Mouse (Mus musculus) lung, postnatal 0 days (tissue): Measurements from ENCODE around the gene Get4. TPM values are rescaled to one million over a fixed set of nuclear protein-coding genes. Genes with fewer than 3 reads are reported as not detected.

ENCODE experiments used
- ATAC-seq: fragments of 200-750 bp; cut with Nextera tagmentation; 2 replicates; pipeline ENCODE4 v1.8.0; 2017; ENCODE audit warnings: moderate library complexity
- DNase-seq: peaks from one replicate; pipeline ENCODE4 v3.0.0-alpha.2; 2016; ENCODE audit warnings: low spot score
- H3K27ac ChIP-seq: fragments of 300-500 bp; sonication (generic); 2 replicates; pipeline ENCODE4 v1.5.1; 2014; ENCODE audit warnings: antibody characterized with exemption, mild to moderate bottlenecking, low read length, mixed read lengths
- H3K27me3 ChIP-seq: fragments of 300-500 bp; sonication (generic); replicated peaks from 2 replicates; pipeline ENCODE4 v1.6.1; 2014; ENCODE audit warnings: low read length, mixed read lengths; ENCODE audit not compliant: insufficient read depth
- H3K36me3 ChIP-seq: fragments of 300-500 bp; sonication (generic); 2 replicates; pipeline ENCODE4 v1.6.1; 2014; ENCODE audit warnings: low read length, mixed read lengths; ENCODE audit not compliant: insufficient read depth
- H3K4me1 ChIP-seq: fragments of 300-500 bp; sonication (generic); 2 replicates; pipeline ENCODE4 v1.6.1; 2014; ENCODE audit warnings: antibody characterized with exemption, low read depth, low read length, mixed read lengths; ENCODE audit not compliant: insufficient read depth
- H3K4me2 ChIP-seq: fragments of 300-500 bp; sonication (generic); replicated peaks from 2 replicates; pipeline ENCODE4 v1.6.1; 2014; ENCODE audit warnings: low read depth, mild to moderate bottlenecking, low read length, moderate library complexity, mixed read lengths
- H3K4me3 ChIP-seq: fragments of 300-500 bp; sonication (generic); 2 replicates; pipeline ENCODE4 v1.5.1; 2014; ENCODE audit warnings: low read depth, low read length
- H3K9ac ChIP-seq: fragments of 300-500 bp; sonication (generic); replicated peaks from 2 replicates; pipeline ENCODE4 v1.6.1; 2014; ENCODE audit warnings: low read depth, mild to moderate bottlenecking
- H3K9me3 ChIP-seq: fragments of 300-500 bp; sonication (generic); 2 replicates; pipeline ENCODE4 v1.6.1; 2016; ENCODE audit warnings: low read length, mixed read lengths
- CTCF ChIP-seq: IDR thresholded peaks from 2 replicates; pipeline ENCODE4 v1.5.1; 2016; ENCODE audit warnings: antibody characterized with exemption, mild to moderate bottlenecking
- EP300 ChIP-seq: IDR thresholded peaks from 2 replicates; pipeline ENCODE4 v1.6.1; 2016; ENCODE audit warnings: antibody characterized with exemption, mild to moderate bottlenecking, control low read depth
- WGBS: fragments of 180-500 bp; shearing (Covaris S2); extraction: QIAGEN DNeasy Blood & Tissue Kit; methylation state at CpG from one replicate; pipeline ENCODE4 v1.1.7; 2014; 5-methylcytosine and 5-hydroxymethylcytosine counted together
- polyA plus RNA-seq: library from polyadenylated mRNA; unstranded; fragments of >200 nt; fragmentation: Nextera tagmentation; extraction: Ambion mirVana; gene quantifications from 2 replicates; pipeline ENCODE4 v1.2.1, GENCODE M21; 2015

Get4 gene
- 151 and 170 TPM in 2 replicates for polyA plus RNA-seq

GRCm38 (mm10) chr5:139252081-139252909 lies at the start of gene Get4:
Gene Get4 (plus strand): TSS chr5:139252324.
- Histone ChIP-seq H3K4me3 (peak within 1 kb of the TSS; percentile 79), H3K27me3 (no peaks in the 10 kb centered on the region), H3K9ac (peak within 1 kb of the TSS; percentile 70), H3K27ac (peak within 1 kb of the TSS; percentile 95), H3K4me2 (peak within 1 kb of the TSS; percentile 79), H3K4me1 (peaks cover 31% of the 10 kb centered on the region), H3K9me3 (no peaks in the 10 kb centered on the region), H3K36me3 (peaks cover 12% of the 10 kb centered on the region; the same call in 1 of the 2 replicates)
- peak; percentile 100 for DNase-seq
- TF ChIP-seq EP300, result peak; percentile 81
- TF ChIP-seq CTCF, result no peak
- ATAC-seq, result peak; percentile 93
- under 1% methylated on average over 54 of the region's 90 CpGs for WGBS

GRCm38 (mm10) chr5:139203312-139203711 lies 48.8 kb upstream of the Get4 start:
- no peak for ATAC-seq
- H3K27me3 ChIP-seq, result no peaks in the 10 kb centered on the region
- 90% methylated on average over 5 of the region's 5 CpGs for WGBS

GRCm38 (mm10) chr5:139206081-139206480 lies 46.0 kb upstream of the Get4 start:
- DNase-seq (no peak), ATAC-seq (0 out of 2 replicates have a peak, but pooled peaks have one; percentile 14)
- Histone ChIP-seq H3K9ac (no peak overlapping the region), H3K4me1 (peaks cover 9% of the 10 kb centered on the region; the same call in 1 of the 2 replicates), H3K9me3 (no peaks in the 10 kb centered on the region), H3K36me3 (no peaks in the 10 kb centered on the region), H3K27me3 (no peaks in the 10 kb centered on the region), H3K4me3 (no peak overlapping the region), H3K27ac (no peak overlapping the region), H3K4me2 (no peak overlapping the region)
- TF ChIP-seq CTCF, result no peak
- TF ChIP-seq EP300, result no peak
- 61% methylated on average over 4 of the region's 4 CpGs for WGBS

More at GRCm38 (mm10) chr5:139203312-139203711, 48.8 kb upstream of the Get4 start:
- Histone ChIP-seq H3K4me2 (no peak overlapping the region), H3K4me1 (peaks cover 15% of the 10 kb centered on the region; the same call in 1 of the 2 replicates), H3K27ac (no peak overlapping the region), H3K9ac (no peak overlapping the region), H3K36me3 (no peaks in the 10 kb centered on the region), H3K9me3 (no peaks in the 10 kb centered on the region), H3K4me3 (no peak overlapping the region)
- DNase-seq, result no peak
- TF ChIP-seq CTCF, result no peak
- TF ChIP-seq EP300, result no peak

GRCm38 (mm10) chr5:139206525-139206924 lies 45.6 kb upstream of the Get4 start:
- ATAC-seq (no peak), DNase-seq (no peak)
- H3K9ac ChIP-seq, result no peak overlapping the region
- H3K4me3 ChIP-seq, result no peak overlapping the region
- H3K4me1 ChIP-seq, result peaks cover 7% of the 10 kb centered on the region; the same call in 1 of the 2 replicates
- H3K9me3 ChIP-seq, result no peaks in the 10 kb centered on the region
- TF ChIP-seq CTCF, result no peak
- no peak for TF ChIP-seq EP300
- no peak overlapping the region for H3K27ac ChIP-seq
- H3K4me2 ChIP-seq, result no peak overlapping the region
- no peaks in the 10 kb centered on the region for H3K36me3 ChIP-seq
- H3K27me3 ChIP-seq, result no peaks in the 10 kb centered on the region
- WGBS, result 61% methylated on average over 7 of the region's 7 CpGs

GRCm38 (mm10) chr5:139208183-139208582 lies 43.9 kb upstream of the Get4 start:
- ATAC-seq (no peak), DNase-seq (no peak)
- H3K27ac ChIP-seq, result no peak overlapping the region
- H3K4me3 ChIP-seq, result no peak overlapping the region
- no peak overlapping the region for H3K9ac ChIP-seq
- no peaks in the 10 kb centered on the region for H3K9me3 ChIP-seq
- no peak for TF ChIP-seq EP300
- no peak for TF ChIP-seq CTCF
- no peaks in the 10 kb centered on the region for H3K27me3 ChIP-seq
- no peak overlapping the region for H3K4me2 ChIP-seq
- no peaks in the 10 kb centered on the region for H3K36me3 ChIP-seq
- no peaks in the 10 kb centered on the region; the same call in 1 of the 2 replicates for H3K4me1 ChIP-seq

GRCm38 (mm10) chr5:139208871-139209684 lies 43.0 kb upstream of the Get4 start:
- Histone ChIP-seq H3K9ac (no peak overlapping the region), H3K4me3 (no peak overlapping the region), H3K4me1 (no peaks in the 10 kb centered on the region; the same call in 1 of the 2 replicates), H3K27me3 (no peaks in the 10 kb centered on the region), H3K36me3 (no peaks in the 10 kb centered on the region), H3K9me3 (no peaks in the 10 kb centered on the region), H3K4me2 (no peak overlapping the region), H3K27ac (peak overlapping the region; percentile 64)
- no peak for TF ChIP-seq EP300
- TF ChIP-seq CTCF, result peak; percentile 72
- DNase-seq (peak; percentile 40), ATAC-seq (peak; percentile 20)
- WGBS, result 70% methylated on average over 10 of the region's 10 CpGs
